Mouse (Mus musculus) gastrocnemius, postnatal 10 days (tissue): ENCODE data around the gene Nus1. TPM values are rescaled to one million over a fixed set of nuclear protein-coding genes. Genes with fewer than 3 reads are reported as not detected.

ENCODE experiments used
- DNase-seq: peaks from one replicate; pipeline ENCODE4 v3.0.0; 2021; ENCODE audit warnings: mixed read lengths
- total RNA-seq, 2 experiments: library from RNA; stranded (reverse); gene quantifications; 2 replicates each; pipeline ENCODE4 v1.2.3; 2021

Nus1 gene
- total RNA-seq, 2 experiments from 2014 or later: 19.4 to 21.5 TPM

DNA sequence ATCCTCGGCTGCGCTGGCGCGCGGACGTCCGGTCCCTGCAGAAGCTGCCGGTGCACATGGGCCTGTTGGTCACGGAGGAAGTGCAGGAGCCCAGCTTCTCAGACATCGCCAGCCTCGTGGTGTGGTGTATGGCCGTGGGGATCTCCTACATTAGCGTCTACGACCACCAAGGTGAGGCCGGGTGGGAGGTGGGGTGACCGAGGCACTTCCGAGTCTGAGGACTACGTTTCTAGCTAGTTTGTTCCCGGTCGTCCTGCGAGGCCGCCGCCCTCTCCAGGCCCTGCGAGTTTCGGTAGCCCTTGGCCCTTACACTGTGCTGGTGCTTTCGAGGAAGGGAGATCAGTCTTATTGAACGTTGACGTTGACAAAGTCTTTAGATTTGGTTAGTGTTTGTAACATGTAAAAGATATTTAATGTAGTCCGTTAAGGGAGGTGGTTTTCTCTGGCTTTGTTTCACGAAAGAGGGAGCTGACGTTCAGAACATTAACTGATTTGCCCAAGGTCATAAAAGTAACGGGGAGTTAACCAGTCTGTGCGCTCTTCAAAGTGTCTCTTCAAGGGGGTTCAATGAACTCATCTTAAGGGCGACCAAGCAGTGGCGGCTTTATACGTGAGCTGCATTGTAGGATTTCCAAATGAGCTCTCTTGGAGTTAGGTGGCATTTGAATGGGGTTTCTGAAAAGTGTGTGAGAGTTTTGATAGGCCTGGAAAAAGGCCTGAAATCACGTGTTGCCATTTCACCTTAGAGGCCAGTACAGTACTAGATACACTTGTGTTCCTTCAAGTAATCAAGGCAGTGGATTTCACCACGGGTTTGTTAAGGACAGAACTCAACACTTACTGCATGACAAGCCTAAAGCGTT lies 882 bp downstream of the Nus1 start:
- no peak for DNase-seq

DNA sequence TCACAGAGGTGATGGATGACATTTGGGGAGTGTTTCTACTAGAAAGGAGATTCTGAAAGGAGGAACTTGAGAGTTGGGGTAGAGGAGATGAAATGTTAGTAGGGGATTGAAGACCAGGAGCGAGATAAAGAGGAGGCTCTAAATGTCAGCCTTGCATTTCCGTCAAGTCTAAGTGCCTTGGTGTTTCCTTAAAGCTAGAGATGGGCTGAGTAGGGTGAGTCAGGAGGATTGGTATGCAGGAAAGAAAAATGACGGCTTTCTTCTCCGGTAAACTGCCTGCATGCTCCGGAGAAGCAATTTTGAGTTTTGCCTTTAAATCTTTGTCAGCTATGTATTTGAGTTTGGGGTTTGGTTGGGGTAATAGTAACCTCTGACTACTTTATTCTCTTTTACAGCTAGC lies 1.6 kb downstream of the Nus1 start:
- no peak for DNase-seq

DNA sequence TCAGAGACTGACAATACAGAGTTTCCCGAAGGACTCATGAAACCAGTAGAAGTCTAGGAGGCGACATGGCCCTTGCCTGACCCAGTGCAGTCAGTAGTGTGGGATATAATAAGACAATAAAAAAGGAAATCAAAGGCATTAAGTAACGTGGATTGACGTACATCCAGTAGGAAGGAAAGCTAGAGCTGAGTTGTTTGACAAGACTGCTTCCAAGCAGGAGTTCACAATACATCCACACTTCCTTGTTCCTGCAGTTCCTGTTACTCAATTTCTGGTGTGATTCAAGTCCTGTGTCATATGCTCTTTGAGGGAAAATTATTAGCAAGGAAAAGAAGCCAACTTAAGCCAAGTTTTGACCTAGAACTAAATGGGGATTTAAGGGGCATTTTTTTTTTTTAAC lies 2.1 kb downstream of the Nus1 start:
- no peak for DNase-seq

- DNase-seq: no peak
Observed at GRCm38 (mm10) chr10:52420526-52420925, 3.2 kb downstream of the Nus1 start.

DNA sequence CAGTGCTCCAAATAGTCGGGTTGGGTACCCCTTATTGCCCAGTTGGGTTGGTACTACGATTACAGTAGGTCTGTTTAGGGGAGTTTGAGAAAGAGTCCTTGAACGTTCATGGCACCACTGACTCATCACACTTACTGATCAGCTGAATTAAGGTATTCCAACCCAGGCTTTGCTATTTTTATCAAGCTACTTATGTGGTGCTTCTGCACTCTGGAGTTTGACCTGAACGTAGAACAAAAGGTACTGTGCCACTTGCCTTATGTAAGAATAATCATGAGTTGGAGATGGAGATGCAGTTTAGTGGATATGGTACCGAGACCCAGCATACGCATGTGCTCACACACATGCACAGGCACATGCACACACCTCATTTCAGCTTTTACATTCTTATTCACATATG lies 4.4 kb downstream of the Nus1 start:
- DNase-seq: no peak

DNA sequence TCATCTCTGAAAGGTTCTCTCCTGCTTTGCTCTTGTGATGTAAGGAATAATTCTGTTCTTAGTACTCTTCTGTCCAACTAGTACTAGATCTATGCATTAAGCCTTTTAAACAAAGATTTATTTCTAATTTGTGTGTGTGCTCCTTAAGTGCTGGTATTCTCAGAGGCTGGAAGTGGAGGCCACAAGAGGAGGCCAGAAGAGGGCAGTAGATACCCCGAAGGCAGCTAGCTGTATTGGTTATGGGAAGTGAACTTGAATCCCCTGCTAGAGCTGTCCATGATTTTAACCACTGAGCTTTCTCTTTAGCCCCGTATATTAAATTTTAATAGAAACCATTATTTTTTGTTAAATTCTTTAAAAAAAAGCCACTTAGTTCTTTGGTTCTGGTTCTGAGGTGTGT lies 5.8 kb downstream of the Nus1 start:
- no peak for DNase-seq

DNA sequence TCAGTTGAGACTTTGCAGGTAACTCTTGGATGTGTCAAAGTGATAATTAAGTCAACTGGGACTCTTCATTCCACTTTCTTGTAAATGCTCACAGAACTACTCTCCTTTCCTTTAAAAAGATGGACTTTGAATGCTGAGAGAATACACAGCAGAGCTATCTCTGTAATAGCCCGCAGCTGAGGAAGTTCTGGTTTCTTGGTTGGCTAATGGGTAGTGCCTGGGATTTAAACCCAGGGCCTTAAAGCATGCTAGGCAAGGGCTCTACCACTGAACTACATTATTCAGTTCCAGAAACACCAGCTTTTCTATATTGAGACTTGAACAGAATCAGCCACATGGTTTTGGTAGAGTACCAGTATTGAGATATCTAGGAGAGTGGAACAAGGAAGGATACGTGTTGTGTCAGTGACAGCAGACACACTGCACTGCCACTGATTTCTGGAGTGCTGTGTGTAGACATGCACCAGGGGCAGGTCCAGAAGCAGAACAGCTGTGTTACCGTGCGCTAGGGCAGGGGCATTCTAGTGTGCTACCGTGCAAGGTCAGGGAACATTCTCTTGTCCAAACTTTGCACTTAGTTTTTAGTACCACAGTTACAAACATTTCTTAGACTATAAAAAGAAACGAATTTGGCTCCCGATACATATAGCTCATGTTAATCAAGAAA lies 9.1 kb downstream of the Nus1 start:
- no peak for DNase-seq

DNA sequence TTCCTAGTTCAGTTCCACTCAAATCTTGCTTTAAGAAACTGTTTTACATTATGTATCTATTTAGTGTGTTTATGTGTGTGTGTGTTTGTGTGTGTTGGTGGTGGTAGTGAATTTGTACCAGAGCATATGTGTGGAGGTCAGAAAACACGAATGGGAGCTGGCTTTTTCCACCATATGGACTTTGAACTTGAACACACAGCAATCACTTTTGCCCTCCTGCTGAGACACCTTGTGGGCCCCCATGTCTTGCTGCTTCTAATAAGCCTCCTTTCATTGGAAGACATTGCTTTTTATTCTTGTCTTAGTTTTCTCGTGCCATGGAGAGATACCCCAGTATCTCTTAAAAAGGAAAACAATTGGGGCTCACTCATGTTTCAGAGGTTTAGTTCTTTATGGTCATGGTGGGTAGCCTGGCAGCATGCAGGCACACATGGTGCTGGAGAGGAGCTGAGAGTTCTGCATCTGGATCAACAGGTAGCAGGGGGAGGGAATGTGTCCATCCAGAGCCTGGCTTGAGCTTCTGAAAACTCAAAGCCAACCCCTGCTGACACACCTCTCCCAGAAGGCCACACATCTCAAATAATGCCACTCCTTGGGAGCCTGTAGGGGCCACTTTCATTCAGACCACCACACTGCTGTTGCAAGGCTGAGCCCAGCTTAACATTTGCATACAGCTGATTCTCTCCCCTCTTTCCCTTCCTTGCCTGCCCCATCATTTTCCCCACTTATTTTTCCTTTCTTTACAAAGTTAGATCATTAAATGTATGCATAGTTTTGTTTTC lies 10.5 kb downstream of the Nus1 start:
- no peak for DNase-seq

GRCm38 (mm10) chr10:52430953-52431352 lies 13.6 kb downstream of the Nus1 start:
- no peak for DNase-seq

DNA sequence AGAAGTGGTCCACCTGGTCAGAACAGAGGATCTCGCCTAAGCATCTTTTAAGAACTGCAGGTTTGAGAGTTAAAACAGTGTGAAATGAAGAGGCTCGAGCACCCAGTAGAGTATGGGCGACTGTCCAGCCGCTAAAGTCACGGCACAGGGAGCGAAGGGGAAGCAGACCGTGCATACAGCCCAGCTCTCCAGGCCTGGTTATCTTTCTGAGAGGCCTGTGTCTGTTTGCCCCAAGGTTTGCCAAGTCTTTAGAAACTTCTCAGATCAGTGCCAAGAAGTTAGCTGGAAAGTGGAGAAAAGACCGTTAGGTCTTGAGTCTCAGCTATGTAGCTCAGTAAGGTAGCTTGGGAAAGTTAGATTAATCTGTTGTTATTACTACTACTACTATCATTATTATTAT lies 17.5 kb downstream of the Nus1 start:
- DNase-seq: no peak

DNA sequence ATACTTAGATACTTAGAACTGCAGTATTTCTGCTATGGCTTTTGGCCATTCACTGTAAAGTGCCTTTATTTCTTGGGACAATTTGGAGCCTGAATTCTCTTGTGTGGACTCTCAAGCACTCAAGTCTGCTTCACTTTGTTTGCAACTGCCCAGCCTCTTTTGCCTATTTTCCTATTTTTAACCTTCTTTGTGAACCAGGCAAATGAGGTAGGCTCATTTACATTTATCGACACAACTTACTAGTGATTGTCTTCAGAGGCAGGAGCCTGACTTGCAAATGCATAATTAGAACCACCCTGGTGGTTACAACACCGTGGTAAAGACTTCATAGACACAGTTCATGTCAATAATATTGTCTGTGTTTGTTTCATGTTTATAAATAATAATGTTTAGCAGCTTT lies 43.3 kb downstream of the Nus1 start:
- no peak for DNase-seq

DNA sequence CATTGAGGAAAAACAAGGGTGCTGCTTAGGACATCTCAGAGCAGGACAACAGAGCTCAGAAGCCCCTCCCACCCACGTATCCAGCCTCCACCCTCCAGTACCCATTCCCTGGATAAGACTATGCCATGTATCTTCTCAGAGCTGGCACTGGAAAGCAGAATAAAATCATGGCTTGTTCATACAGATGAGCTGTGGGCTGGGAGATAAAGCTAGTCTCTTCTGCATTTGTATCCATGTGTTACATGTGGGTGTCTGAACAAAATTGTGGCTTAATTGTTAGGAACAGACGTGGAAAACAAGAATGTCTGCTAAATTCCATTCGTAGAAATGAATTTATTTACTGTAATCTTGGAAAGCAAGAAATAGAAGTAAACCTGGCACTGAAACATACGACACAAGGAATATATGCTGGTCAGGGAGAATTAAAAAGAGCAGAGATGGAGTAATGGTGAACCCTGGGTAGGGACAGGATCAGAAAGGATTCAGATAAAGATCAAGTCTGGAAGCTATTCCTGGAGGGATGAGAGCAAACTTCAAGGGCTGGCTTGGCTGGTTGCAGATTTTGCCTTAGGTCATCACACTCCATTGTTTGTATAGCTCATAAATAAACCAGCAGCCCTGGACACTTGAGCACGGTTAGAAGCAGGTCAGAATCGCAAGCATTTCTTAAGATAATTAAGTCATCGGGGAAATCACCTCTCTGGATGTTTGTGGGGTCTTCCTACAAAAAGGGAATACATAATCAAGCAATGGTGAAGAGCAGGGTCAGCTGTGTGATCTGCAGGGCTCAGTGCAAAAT lies 46.8 kb downstream of the Nus1 start:
- no peak for DNase-seq

DNA sequence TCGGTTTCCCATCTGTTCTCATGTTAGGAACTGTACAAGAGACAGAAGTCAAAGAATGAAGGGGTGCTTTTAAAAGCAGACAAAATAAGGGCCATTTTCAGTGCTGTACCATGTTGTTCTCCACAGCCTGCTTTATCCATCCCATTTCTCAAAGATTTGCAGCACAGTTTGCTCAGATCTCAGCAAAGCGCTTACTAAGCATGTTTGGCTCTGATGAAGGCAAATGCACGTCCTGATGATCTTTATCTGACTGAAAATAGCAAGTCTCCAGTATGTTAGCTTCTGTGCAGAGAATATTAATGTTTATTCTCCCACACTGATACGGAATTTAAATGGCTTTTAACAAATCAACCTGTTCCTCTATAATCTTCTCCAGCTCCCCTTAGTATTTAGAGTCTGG lies 54.2 kb downstream of the Nus1 start:
- no peak for DNase-seq

Other genes starting within 250 kb of the Nus1 start
- gene Ros1, start 222.3 kb upstream of the Nus1 start, total RNA-seq: under 1 TPM; 0.16 TPM
- 1 to 10 TPM; 3.7 TPM for gene Dcbld1, start 183.9 kb upstream of the Nus1 start, total RNA-seq
- not detected for gene Gm26741, start 58.8 kb upstream of the Nus1 start, total RNA-seq
- 10 to 100 TPM; 12.9 to 15.7 TPM for gene Gopc, start 35.4 kb upstream of the Nus1 start, total RNA-seq
- not detected for gene Nepn, start 28.6 kb upstream of the Nus1 start, total RNA-seq